Mouse (Mus musculus) embryonic stem cell, embryonic (primary cell): Measurements from ENCODE around the gene Gm10762.

Source experiments
- CTCF ChIA-PET, 4 experiments: fragments of 300-600 bp in 2 of 4; fragments of 350-600 bp in 2 of 4; sonication (Branson Sonifier 250); formaldehyde crosslinking; loops; one replicate each; lab custom pipeline; 2022; ENCODE audit warnings: inconsistent platforms in 2 of 4; lab: Charles Lee
- POLR2A ChIA-PET, 4 experiments: fragments of 300-600 bp in 2 of 4; fragments of 350-600 bp in 2 of 4; sonication (Branson Sonifier 250); formaldehyde crosslinking; loops; one replicate each; lab custom pipeline; 2022; ENCODE audit warnings: antibody characterized with exemption in 4 of 4, inconsistent platforms in 1 of 4; lab: Charles Lee

Gm10762 gene

GRCm38 (mm10) chr2:128967661-128968441, at the start of gene Gm10762:
Gene Gm10762 (minus strand): TSS chr2:128967725.
- POLR2A ChIA-PET = interaction anchor here (0.6 to 1.8 kb wide), 27 partner anchors 10 to 1211 kb away, joined by 3 to 15 read pairs (median 4); partner anchors contain the start of genes Slc20a1 (in 1 of the 4), Tmem87b (in 1 of the 4) and Zc3h8 (in 1 of the 4)

GRCm38 (mm10) chr2:129008867-129009266, 41.3 kb upstream of the Gm10762 start:
- POLR2A ChIA-PET = interaction anchor here in 2 of 4 experiments (0.7 to 2.0 kb wide), 5 partner anchors 17 to 238 kb away, joined by 3 to 6 read pairs (median 3); partner anchors contain the start of genes Fbln7 (in 1 of the 2) and Polr1b (in 1 of the 2)
- CTCF ChIA-PET = interaction anchor here in 3 of 4 experiments (0.6 to 1.4 kb wide), 9 partner anchors 9 to 430 kb away, joined by 3 to 12 read pairs (median 3); no protein-coding TSS in a partner anchor

More at GRCm38 (mm10) chr2:128967661-128968441, at the start of gene Gm10762:
- CTCF ChIA-PET = interaction anchor here in 1 of 4 experiments (0.7 kb wide), 1 partner anchor 1301 kb away, joined by 3 read pairs; no protein-coding TSS in a partner anchor

GRCm38 (mm10) chr2:129006194-129006749, 38.7 kb upstream of the Gm10762 start:
- CTCF ChIA-PET = interaction anchor here in 1 of 4 experiments (0.6 kb wide), 1 partner anchor 105 kb away, joined by 3 read pairs; no protein-coding TSS in a partner anchor

GRCm38 (mm10) chr2:129004872-129005271, 37.3 kb upstream of the Gm10762 start:
- CTCF ChIA-PET = interaction anchor here in 1 of 4 experiments (0.8 kb wide), 1 partner anchor 15 kb away, joined by 3 read pairs; no protein-coding TSS in a partner anchor
- POLR2A ChIA-PET = no interaction called here

More at GRCm38 (mm10) chr2:129006194-129006749, 38.7 kb upstream of the Gm10762 start:
- POLR2A ChIA-PET = no interaction called here

GRCm38 (mm10) chr2:128984746-128985145, 17.2 kb upstream of the Gm10762 start:
- ChIA-PET CTCF (no interaction called here), POLR2A (interaction anchor here in 2 of 4 experiments (0.5 to 0.6 kb wide), 2 partner anchors 69 to 1195 kb away, joined by 3 to 7 read pairs; partner anchors contain the start of gene Snrpb (in 1 of the 2))

GRCm38 (mm10) chr2:128975572-128975971, 8.0 kb upstream of the Gm10762 start:
- ChIA-PET CTCF (no interaction called here), POLR2A (no interaction called here)

- ChIA-PET CTCF (interaction anchor here in 1 of 4 experiments (1.0 kb wide), 1 partner anchor 24 kb away, joined by 3 read pairs; no protein-coding TSS in a partner anchor), POLR2A (no interaction called here)
Observed at GRCm38 (mm10) chr2:128972301-128972700, 4.8 kb upstream of the Gm10762 start.

GRCm38 (mm10) chr2:128968475-128969083, 1.1 kb upstream of the Gm10762 start:
- CTCF ChIA-PET = no interaction called here
- POLR2A ChIA-PET = interaction anchor here in 3 of 4 experiments (0.6 to 1.8 kb wide), 21 partner anchors 9 to 1210 kb away, joined by 3 to 15 read pairs (median 4); partner anchors contain the start of genes Slc20a1 (in 1 of the 3), Tmem87b (in 1 of the 3) and Zc3h8 (in 1 of the 3)

- POLR2A ChIA-PET = interaction anchor here in 3 of 4 experiments (0.6 to 3.4 kb wide), 31 partner anchors 17 to 621 kb away, joined by 3 to 15 read pairs (median 4); partner anchors contain the start of genes Zc3h8 (in 2 of the 3), Ckap2l (in 1 of the 3), Polr1b (in 1 of the 3) and Slc20a1 (in 1 of the 3)
- CTCF ChIA-PET = interaction anchor here in 1 of 4 experiments (0.6 kb wide), 1 partner anchor 11 kb away, joined by 3 read pairs; no protein-coding TSS in a partner anchor
Observed at GRCm38 (mm10) chr2:128966641-128967580, 614 bp downstream of the Gm10762 start, which contains the start of gene Zc3h6. Gene Zc3h6 (plus strand): TSS chr2:128967402.

GRCm38 (mm10) chr2:128966236-128966635, 1.3 kb downstream of the Gm10762 start:
- CTCF ChIA-PET = interaction anchor here in 1 of 4 experiments (0.6 kb wide), 1 partner anchor 11 kb away, joined by 3 read pairs; no protein-coding TSS in a partner anchor
- POLR2A ChIA-PET = interaction anchor here in 3 of 4 experiments (0.6 to 3.4 kb wide), 33 partner anchors 17 to 621 kb away, joined by 3 to 15 read pairs (median 4); partner anchors contain the start of genes Zc3h8 (in 2 of the 3), Ckap2l (in 1 of the 3), Polr1b (in 1 of the 3) and Slc20a1 (in 1 of the 3)

GRCm38 (mm10) chr2:128965505-128966105, 1.9 kb downstream of the Gm10762 start:
- ChIA-PET CTCF (interaction anchor here in 1 of 4 experiments (1.6 kb wide), 1 partner anchor 18 kb away, joined by 8 read pairs; no protein-coding TSS in a partner anchor), POLR2A (interaction anchor here (0.5 to 3.4 kb wide), 33 partner anchors 10 to 1153 kb away, joined by 3 to 15 read pairs (median 4); partner anchors contain the start of genes Zc3h8 (in 2 of the 4), Polr1b (in 1 of the 4), Slc20a1 (in 1 of the 4) and Tmem87b (in 1 of the 4))

- POLR2A ChIA-PET = interaction anchor here in 1 of 4 experiments (1.7 kb wide), 1 partner anchor 10 kb away, joined by 4 read pairs; the partner anchor contains the start of gene Zc3h8
- CTCF ChIA-PET = no interaction called here
Observed at GRCm38 (mm10) chr2:128954186-128954585, 13.3 kb downstream of the Gm10762 start.

GRCm38 (mm10) chr2:128947962-128948588, 19.4 kb downstream of the Gm10762 start:
- ChIA-PET CTCF (interaction anchor here in 3 of 4 experiments (0.6 to 2.1 kb wide), 23 partner anchors 8 to 1136 kb away, joined by 3 to 8 read pairs (median 3); partner anchors contain the start of genes Tmem87b (in 2 of the 3) and Ckap2l (in 1 of the 3)), POLR2A (interaction anchor here in 3 of 4 experiments (0.6 to 2.4 kb wide), 11 partner anchors 8 to 310 kb away, joined by 3 to 10 read pairs (median 3); partner anchors contain the start of gene Tmem87b (in 1 of the 3))

GRCm38 (mm10) chr2:128943538-128944528, 23.7 kb downstream of the Gm10762 start, which contains the start of gene Zc3h8:
Gene Zc3h8 (minus strand): TSS chr2:128944077.
- ChIA-PET CTCF (no interaction called here), POLR2A (interaction anchor here in 3 of 4 experiments (0.6 to 2.9 kb wide), 12 partner anchors 11 to 314 kb away, joined by 3 to 15 read pairs (median 4); partner anchors contain the start of genes Gm10762 (in 1 of the 3), Slc20a1 (in 1 of the 3), Ttl (in 1 of the 3) and Zc3h6 (in 1 of the 3))
